Mouse (Mus musculus): Measurements from ENCODE around the gene Ezh1. TPM values are rescaled to one million over a fixed set of nuclear protein-coding genes. Genes with fewer than 3 reads are reported as not detected.

Gene Ezh1
- polyA plus RNA-seq, 1 experiment from 2014 or later = 10.2 TPM

DNA sequence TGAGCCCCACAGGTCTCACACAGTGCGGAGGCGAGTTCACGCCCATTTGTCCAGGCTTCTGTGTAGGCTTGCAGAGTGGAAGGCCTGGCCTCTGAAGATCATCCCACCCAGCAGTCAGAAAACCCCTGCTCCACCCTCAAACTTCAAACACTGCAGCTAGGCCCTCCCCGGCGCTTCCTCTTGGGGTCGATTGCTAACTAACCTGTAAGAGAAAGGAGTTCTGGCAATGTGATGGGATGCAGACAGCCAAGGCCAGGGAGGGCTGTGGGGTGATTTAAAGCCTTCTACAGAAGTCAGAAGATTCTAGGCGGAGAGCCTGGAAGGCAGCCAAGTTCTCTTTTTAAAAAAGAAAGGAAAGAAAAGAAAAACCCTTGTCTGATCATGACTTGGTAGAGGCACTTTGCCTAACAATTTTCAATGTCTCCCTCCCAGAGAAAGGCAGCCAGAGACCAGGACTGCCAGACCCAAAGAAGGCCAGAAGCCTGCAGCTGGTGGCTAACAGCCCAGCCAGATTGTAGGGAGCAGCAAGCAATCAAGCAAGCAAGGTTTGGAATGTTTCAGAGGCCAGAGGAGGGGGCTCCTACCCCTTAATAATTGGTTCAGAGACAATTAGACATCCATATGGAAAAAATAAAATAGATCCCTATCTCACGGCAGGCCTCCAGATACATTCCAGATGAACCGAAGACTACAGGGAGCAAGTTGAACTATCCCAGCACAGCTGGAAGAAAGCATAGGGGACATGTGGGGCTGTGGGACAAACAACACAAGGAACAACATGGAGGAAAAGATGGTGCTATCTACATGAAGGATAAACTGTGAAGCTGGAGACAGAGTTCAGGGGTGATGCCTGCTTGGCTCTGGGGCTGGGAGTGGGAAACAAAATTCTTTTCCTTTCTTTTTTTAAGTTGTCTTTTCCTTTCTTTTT, 76.8 kb downstream of the Ezh1 start:
- no peak overlapping the region for H3K4me3 ChIP-seq
- H3K27ac ChIP-seq = peak overlapping the region; percentile 45
- H3K27me3 ChIP-seq (ENCODE audit: poor library complexity, severe bottlenecking) = no peaks in the 10 kb centered on the region
- H3K36me3 ChIP-seq (replicated peaks) = no peaks in the 10 kb centered on the region
- no peaks in the 10 kb centered on the region for H3K9me3 ChIP-seq
- H3K4me1 ChIP-seq = peaks cover 20% of the 10 kb centered on the region
- WGBS = 68% methylated on average over 9 of the region's 9 CpGs
- no peak for DNase-seq (ENCODE audit: extremely low spot score, low spot score)

DNA sequence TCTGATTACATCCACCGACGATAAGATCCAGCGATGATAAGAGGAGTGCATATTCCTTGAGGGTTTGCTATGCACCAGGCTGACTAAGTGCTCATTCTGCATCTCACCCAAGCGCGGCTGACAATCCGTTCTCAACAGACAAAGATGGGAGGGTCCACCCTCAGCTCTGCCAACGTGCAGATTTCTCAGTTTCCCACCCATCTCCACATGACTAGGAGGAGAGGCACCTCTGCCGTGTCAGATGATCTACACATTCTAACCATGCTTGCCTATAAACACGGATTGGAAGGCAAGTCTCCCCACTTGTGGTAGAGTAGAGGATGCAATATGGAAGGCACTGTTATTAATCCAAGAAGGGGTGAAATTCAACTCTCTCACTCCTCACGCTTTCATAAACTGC, 77.5 kb downstream of the Ezh1 start:
- 77% methylated on average over 10 of the region's 10 CpGs for WGBS
- DNase-seq (ENCODE audit: extremely low spot score, low spot score) = no peak
- no peaks in the 10 kb centered on the region for H3K36me3 ChIP-seq (replicated peaks)
- no peak overlapping the region for H3K4me3 ChIP-seq
- peaks cover 24% of the 10 kb centered on the region for H3K4me1 ChIP-seq
- no peaks in the 10 kb centered on the region for H3K9me3 ChIP-seq
- H3K27ac ChIP-seq = peak overlapping the region; percentile 45
- no peaks in the 10 kb centered on the region for H3K27me3 ChIP-seq (ENCODE audit: poor library complexity, severe bottlenecking)

DNA sequence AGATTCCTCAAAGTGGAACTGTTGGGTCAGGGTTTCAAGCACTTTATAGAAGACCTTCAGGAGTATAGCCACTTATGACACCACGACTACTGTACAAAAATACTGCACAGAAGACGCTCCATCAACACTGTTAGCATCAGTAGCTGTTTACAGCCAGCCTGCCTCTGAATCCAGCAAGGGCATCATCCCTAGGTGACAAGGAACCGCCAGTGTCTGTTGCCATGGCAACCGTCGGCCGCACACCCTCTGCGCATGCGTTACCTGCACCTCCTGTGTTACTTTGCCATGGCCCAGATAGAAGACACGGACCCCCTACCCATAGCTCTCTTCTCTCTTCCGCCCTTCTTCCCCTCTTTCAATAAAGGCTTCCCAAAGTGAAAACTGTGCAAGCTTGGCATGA, 79.9 kb downstream of the Ezh1 start:
- peak; percentile 57 for DNase-seq (ENCODE audit: extremely low spot score, low spot score)
- Histone ChIP-seq H3K36me3 (replicated peaks) (no peaks in the 10 kb centered on the region), H3K4me3 (no peak overlapping the region), H3K27me3 (ENCODE audit: poor library complexity, severe bottlenecking) (peaks cover 8% of the 10 kb centered on the region; the same call in 1 of the 2 replicates), H3K9me3 (no peaks in the 10 kb centered on the region), H3K27ac (no peak overlapping the region), H3K4me1 (peaks cover 36% of the 10 kb centered on the region)
- WGBS = 13% methylated on average over 10 of the region's 10 CpGs

DNA sequence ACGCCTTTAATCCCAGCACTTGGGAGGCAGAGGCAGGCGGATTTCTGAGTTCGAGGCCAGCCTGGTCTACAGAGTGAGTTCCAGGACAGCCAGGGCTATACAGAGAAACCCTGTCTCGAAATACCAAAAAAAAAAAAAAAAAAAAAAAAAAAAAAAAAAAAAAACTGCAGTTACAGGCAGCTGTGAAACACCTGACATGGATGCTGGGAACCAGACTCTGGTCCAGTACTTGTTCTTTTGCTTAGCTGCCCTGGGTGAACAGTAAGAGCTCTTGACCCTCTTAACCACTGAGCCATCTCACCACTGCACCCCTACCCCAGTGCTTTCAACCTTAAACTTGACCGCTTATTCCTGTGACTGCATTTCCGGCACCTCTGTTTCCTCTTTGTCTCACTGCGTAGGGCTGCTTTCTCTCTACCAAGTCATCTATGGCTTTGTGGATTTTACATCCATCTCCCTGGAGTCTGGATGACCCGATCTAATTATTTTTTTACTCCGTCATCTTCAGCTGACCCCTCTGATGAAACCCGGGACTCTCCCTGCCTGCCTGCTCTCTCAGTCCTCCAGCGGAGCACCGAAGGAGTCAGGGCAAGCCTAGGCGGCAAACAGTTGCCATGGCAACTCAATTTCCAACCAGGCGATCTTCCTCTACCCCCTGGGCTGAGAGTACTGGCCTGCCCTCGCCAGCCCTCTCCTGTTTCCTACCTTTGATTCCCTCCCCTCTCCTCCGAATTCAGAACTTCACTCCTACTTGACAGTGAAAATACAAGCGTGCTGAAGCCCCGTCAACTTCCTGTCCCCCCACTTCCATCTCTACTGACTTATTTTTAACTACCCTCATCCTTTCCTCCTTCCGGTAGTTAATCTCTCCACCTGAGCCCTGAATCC, 82.7 kb downstream of the Ezh1 start:
- 25% methylated on average over 19 of the region's 19 CpGs for WGBS
- peaks cover 32% of the 10 kb centered on the region for H3K27me3 ChIP-seq (ENCODE audit: poor library complexity, severe bottlenecking)

DNA sequence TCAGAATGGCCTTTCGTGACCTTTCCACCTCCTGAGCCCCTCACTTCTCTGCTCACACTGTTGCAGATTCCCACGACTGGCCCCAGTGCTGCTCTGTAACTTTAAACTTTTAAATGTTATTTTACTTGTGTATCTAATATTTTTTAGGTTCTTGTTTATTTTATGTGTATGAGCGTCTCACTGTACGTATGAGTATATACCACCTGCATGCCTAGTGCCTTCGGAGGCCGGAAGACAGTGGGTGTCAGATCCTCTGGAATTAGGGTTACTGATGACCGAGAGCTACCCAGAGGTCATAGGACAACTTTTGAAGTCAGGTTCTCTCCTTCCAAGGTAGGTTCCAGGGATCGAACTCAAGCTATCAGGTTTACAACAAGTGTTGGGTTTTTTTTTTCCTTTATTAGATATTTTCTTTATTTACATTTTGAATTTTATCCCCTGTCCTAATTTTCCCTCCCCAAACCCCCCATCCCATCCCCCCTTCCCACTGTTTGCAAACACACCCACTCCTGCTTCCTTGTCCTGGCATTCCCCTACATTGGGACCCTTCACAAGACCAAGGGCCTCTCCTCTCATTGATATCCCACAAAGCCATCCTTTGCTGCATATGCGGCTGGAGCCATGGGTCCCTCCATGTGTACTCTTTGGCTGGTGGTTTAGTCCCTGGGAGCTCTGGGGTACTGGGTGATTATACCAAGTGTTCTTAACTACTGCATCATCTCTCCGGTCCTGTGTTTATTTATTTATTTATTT, 83.9 kb downstream of the Ezh1 start:
- 88% methylated on average over 10 of the region's 10 CpGs for WGBS
- no peak overlapping the region for H3K4me3 ChIP-seq

More for the DNA sequence above, 82.7 kb downstream of the Ezh1 start:
- H3K4me3 ChIP-seq = peak overlapping the region; percentile 43
- DNase-seq (ENCODE audit: extremely low spot score, low spot score) = peak; percentile 67
- no peaks in the 10 kb centered on the region for H3K9me3 ChIP-seq
- H3K36me3 ChIP-seq (replicated peaks) = no peaks in the 10 kb centered on the region
- H3K27ac ChIP-seq = peak overlapping the region; percentile 63
- H3K4me1 ChIP-seq = peaks cover 52% of the 10 kb centered on the region

More for the DNA sequence above, 83.9 kb downstream of the Ezh1 start:
- no peaks in the 10 kb centered on the region for H3K9me3 ChIP-seq
- no peak overlapping the region for H3K27ac ChIP-seq
- no peak for DNase-seq (ENCODE audit: extremely low spot score, low spot score)
- H3K36me3 ChIP-seq (replicated peaks) = no peaks in the 10 kb centered on the region
- peaks cover 52% of the 10 kb centered on the region for H3K4me1 ChIP-seq
- peaks cover 34% of the 10 kb centered on the region for H3K27me3 ChIP-seq (ENCODE audit: poor library complexity, severe bottlenecking)

Other genes starting within 250 kb of the Ezh1 start
- gene Atp6v0a1, start 217.0 kb downstream of the Ezh1 start, polyA plus RNA-seq (2016; fragmentation: Nextera tagmentation; extraction: Ambion mirVana) = 34.5 and 36.9 TPM in 2 replicates
- gene Naglu, start 156.5 kb downstream of the Ezh1 start, polyA plus RNA-seq (2016; fragmentation: Nextera tagmentation; extraction: Ambion mirVana) = 8.2 and 9.3 TPM in 2 replicates
- gene Hsd17b1, start 148.1 kb downstream of the Ezh1 start, polyA plus RNA-seq (2016; fragmentation: Nextera tagmentation; extraction: Ambion mirVana) = 0.10 and 0.11 TPM in 2 replicates
- 51.4 and 53.3 TPM in 2 replicates for gene Coasy, start 143.9 kb downstream of the Ezh1 start, polyA plus RNA-seq (2016; fragmentation: Nextera tagmentation; extraction: Ambion mirVana)
- gene Mlx, start 139.2 kb downstream of the Ezh1 start, polyA plus RNA-seq (2016; fragmentation: Nextera tagmentation; extraction: Ambion mirVana) = 37.3 and 41.1 TPM in 2 replicates
- gene Psmc3ip, start 131.0 kb downstream of the Ezh1 start, polyA plus RNA-seq (2016; fragmentation: Nextera tagmentation; extraction: Ambion mirVana) = 78.1 and 96.4 TPM in 2 replicates
- 14.6 and 15.5 TPM in 2 replicates for gene Retreg3, start 106.6 kb downstream of the Ezh1 start, polyA plus RNA-seq (2016; fragmentation: Nextera tagmentation; extraction: Ambion mirVana)
- 143 and 145 TPM in 2 replicates for gene Tubg1, start 106.5 kb downstream of the Ezh1 start, polyA plus RNA-seq (2016; fragmentation: Nextera tagmentation; extraction: Ambion mirVana)
- 2.3 and 2.7 TPM in 2 replicates for gene Tubg2, start 70.6 kb downstream of the Ezh1 start, polyA plus RNA-seq (2016; fragmentation: Nextera tagmentation; extraction: Ambion mirVana)
- gene Cntnap1, start 55.9 kb downstream of the Ezh1 start, polyA plus RNA-seq (2016; fragmentation: Nextera tagmentation; extraction: Ambion mirVana) = 0.12 and 0.16 TPM in 2 replicates
- gene Plekhh3, start 55.1 kb downstream of the Ezh1 start, polyA plus RNA-seq (2016; fragmentation: Nextera tagmentation; extraction: Ambion mirVana) = 3.5 and 4.8 TPM in 2 replicates
- not detected in 2 replicates for gene Ccr10, start 51.0 kb downstream of the Ezh1 start, polyA plus RNA-seq (2016; fragmentation: Nextera tagmentation; extraction: Ambion mirVana)
- gene Ramp2, start 19.6 kb upstream of the Ezh1 start, polyA plus RNA-seq (2016; fragmentation: Nextera tagmentation; extraction: Ambion mirVana) = 54.8 and 57.3 TPM in 2 replicates
- gene Vps25, start 27.2 kb upstream of the Ezh1 start, polyA plus RNA-seq (2016; fragmentation: Nextera tagmentation; extraction: Ambion mirVana) = 128 and 129 TPM in 2 replicates
- gene Wnk4, start 34.1 kb upstream of the Ezh1 start, polyA plus RNA-seq (2016; fragmentation: Nextera tagmentation; extraction: Ambion mirVana) = 5.4 and 6.4 TPM in 2 replicates
- 0.77 and 1.0 TPM in 2 replicates for gene Cntd1, start 52.5 kb upstream of the Ezh1 start, polyA plus RNA-seq (2016; fragmentation: Nextera tagmentation; extraction: Ambion mirVana)
- 186 and 194 TPM in 2 replicates for gene Coa3, start 52.7 kb upstream of the Ezh1 start, polyA plus RNA-seq (2016; fragmentation: Nextera tagmentation; extraction: Ambion mirVana)
- gene Becn1, start 75.8 kb upstream of the Ezh1 start, polyA plus RNA-seq (2016; fragmentation: Nextera tagmentation; extraction: Ambion mirVana) = 144 and 154 TPM in 2 replicates
- gene Psme3, start 89.8 kb upstream of the Ezh1 start, polyA plus RNA-seq (2016; fragmentation: Nextera tagmentation; extraction: Ambion mirVana) = 207 and 217 TPM in 2 replicates
- 2.1 and 2.5 TPM in 2 replicates for gene Aoc2, start 98.6 kb upstream of the Ezh1 start, polyA plus RNA-seq (2016; fragmentation: Nextera tagmentation; extraction: Ambion mirVana)
- gene Aoc3, start 104.1 kb upstream of the Ezh1 start, polyA plus RNA-seq (2016; fragmentation: Nextera tagmentation; extraction: Ambion mirVana) = not detected in 2 replicates
- not detected in 2 replicates for gene G6pc, start 141.1 kb upstream of the Ezh1 start, polyA plus RNA-seq (2016; fragmentation: Nextera tagmentation; extraction: Ambion mirVana)
- 109 and 115 TPM in 2 replicates for gene Aarsd1, start 191.2 kb upstream of the Ezh1 start, polyA plus RNA-seq (2016; fragmentation: Nextera tagmentation; extraction: Ambion mirVana)
- gene Gm27029, start 198.3 kb upstream of the Ezh1 start, polyA plus RNA-seq (2016; fragmentation: Nextera tagmentation; extraction: Ambion mirVana) = 10.9 and 11.6 TPM in 2 replicates
- gene Rundc1, start 198.6 kb upstream of the Ezh1 start, polyA plus RNA-seq (2016; fragmentation: Nextera tagmentation; extraction: Ambion mirVana) = 20.9 and 21.4 TPM in 2 replicates
- gene Ptges3l, start 198.9 kb upstream of the Ezh1 start, polyA plus RNA-seq (2016; fragmentation: Nextera tagmentation; extraction: Ambion mirVana) = 2.3 and 3.8 TPM in 2 replicates
- 499 and 505 TPM in 2 replicates for gene Rpl27, start 215.8 kb upstream of the Ezh1 start, polyA plus RNA-seq (2016; fragmentation: Nextera tagmentation; extraction: Ambion mirVana)
- gene Ifi35, start 221.9 kb upstream of the Ezh1 start, polyA plus RNA-seq (2016; fragmentation: Nextera tagmentation; extraction: Ambion mirVana) = 3.3 and 3.4 TPM in 2 replicates
- 28.1 and 36.9 TPM in 2 replicates for gene Rnd2, start 238.5 kb upstream of the Ezh1 start, polyA plus RNA-seq (2016; fragmentation: Nextera tagmentation; extraction: Ambion mirVana)
- 24.9 and 28.5 TPM in 2 replicates for gene Vat1, start 239.8 kb upstream of the Ezh1 start, polyA plus RNA-seq (2016; fragmentation: Nextera tagmentation; extraction: Ambion mirVana)